Mouse (Mus musculus): ENCODE measurements around the gene Col23a1.

GRCm38 (mm10) chr11:51597553-51597952 is 307.8 kb downstream of the Col23a1 start:
- no peak for TF ChIP-seq POLR2A (IDR thresholded peaks at IDR 0.05; ENCODE audit: insufficient read length, low read depth)
- TF ChIP-seq MYOG (IDR thresholded peaks at IDR 0.05; ENCODE audit: control insufficient read depth in 1 of 3, insufficient read depth in 1 of 3, insufficient read length in 2 of 3, low read depth in 2 of 3), result no peak
- TF ChIP-seq TCF12 (IDR thresholded peaks at IDR 0.05; ENCODE audit: insufficient read depth, poor library complexity, severe bottlenecking), result no peak
- no peak for TF ChIP-seq POLR2AphosphoS2 (IDR thresholded peaks at IDR 0.05; ENCODE audit: insufficient read length, low read depth)
- no peak for TF ChIP-seq MYOD1 (IDR thresholded peaks at IDR 0.05; ENCODE audit: control insufficient read depth in 1 of 3, insufficient read length in 2 of 3, low read depth in 2 of 3)
- TF ChIP-seq USF1 (IDR thresholded peaks at IDR 0.05; ENCODE audit: low read depth), result no peak

Measured in myocyte (in vitro differentiated cells).